Mouse (Mus musculus): ENCODE measurements at regions not wholly inside any gene's neighbourhood (a gene's known extent, or its start where the extent isn't known, plus 50 kb on each side); places are given as distances from the start of the nearest gene placed in this dataset.

- DNase-seq (ENCODE audit: low read depth, low spot score) = peak; percentile 84
Observed at GRCm38 (mm10) chr10:23611183-23611582, 175.9 kb downstream of the Rps12 start.

- DNase-seq (ENCODE audit: low read depth, low spot score) = no peak
Observed at GRCm38 (mm10) chr10:23610485-23610884, 176.6 kb downstream of the Rps12 start.

GRCm38 (mm10) chr10:23610046-23610445, 177.0 kb downstream of the Rps12 start:
- no peak for DNase-seq (ENCODE audit: low read depth, low spot score)

- DNase-seq (ENCODE audit: low read depth, low spot score) = no peak
Observed at GRCm38 (mm10) chr10:23609270-23609914, 177.7 kb downstream of the Rps12 start.

- peak; percentile 17 for DNase-seq (ENCODE audit: low read depth, low spot score)
Observed at GRCm38 (mm10) chr10:23600701-23601100, 186.4 kb downstream of the Rps12 start.

GRCm38 (mm10) chr10:23595541-23595940, 191.5 kb downstream of the Rps12 start:
- no peak for DNase-seq (ENCODE audit: low read depth, low spot score)

GRCm38 (mm10) chr10:23580230-23580629, 206.8 kb downstream of the Rps12 start:
- DNase-seq (ENCODE audit: low read depth, low spot score) = no peak

GRCm38 (mm10) chr10:23571013-23571412, 216.1 kb downstream of the Rps12 start:
- DNase-seq (ENCODE audit: low read depth, low spot score) = peak; percentile 91

- peak; percentile 60 for DNase-seq (ENCODE audit: low read depth, low spot score)
Observed at GRCm38 (mm10) chr10:23569386-23569785, 217.7 kb downstream of the Rps12 start.

- DNase-seq (ENCODE audit: low read depth, low spot score) = no peak
Observed at GRCm38 (mm10) chr10:23562273-23562885, 211.8 kb upstream of the Eya4 start.

GRCm38 (mm10) chr10:23559980-23560658, 209.5 kb upstream of the Eya4 start:
- DNase-seq (ENCODE audit: low read depth, low spot score) = peak; percentile 33

GRCm38 (mm10) chr10:23557828-23558227, 207.2 kb upstream of the Eya4 start:
- peak; percentile 99 for DNase-seq (ENCODE audit: low read depth, low spot score)

- DNase-seq (ENCODE audit: low read depth, low spot score) = no peak
Observed at GRCm38 (mm10) chr10:23549207-23549606, 198.6 kb upstream of the Eya4 start.

- DNase-seq (ENCODE audit: low read depth, low spot score) = no peak
Observed at GRCm38 (mm10) chr10:23548322-23548721, 197.7 kb upstream of the Eya4 start.

GRCm38 (mm10) chr10:23542712-23543111, 192.1 kb upstream of the Eya4 start:
- no peak for DNase-seq (ENCODE audit: low read depth, low spot score)

- peak; percentile 67 for DNase-seq (ENCODE audit: low read depth, low spot score)
Observed at GRCm38 (mm10) chr10:23541914-23542313, 191.3 kb upstream of the Eya4 start.

- DNase-seq (ENCODE audit: low read depth, low spot score) = no peak
Observed at GRCm38 (mm10) chr10:23534636-23535035, 184.1 kb upstream of the Eya4 start.

GRCm38 (mm10) chr10:23531964-23532758, 181.6 kb upstream of the Eya4 start:
- DNase-seq (ENCODE audit: low read depth, low spot score) = no peak

GRCm38 (mm10) chr10:23530715-23531114, 180.1 kb upstream of the Eya4 start:
- peak; percentile 36 for DNase-seq (ENCODE audit: low read depth, low spot score)

- peak; percentile 78 for DNase-seq (ENCODE audit: low read depth, low spot score)
Observed at GRCm38 (mm10) chr10:23526796-23527195, 176.2 kb upstream of the Eya4 start.

- DNase-seq (ENCODE audit: low read depth, low spot score) = no peak
Observed at GRCm38 (mm10) chr10:23522664-23523063, 172.1 kb upstream of the Eya4 start.

GRCm38 (mm10) chr10:23493647-23494046, 143.1 kb upstream of the Eya4 start:
- no peak for DNase-seq (ENCODE audit: low read depth, low spot score)

All from 3T3-L1 (cell line).